8 mouse cellular contexts compared by ENCODE assay signal in the genomic region with DNA sequence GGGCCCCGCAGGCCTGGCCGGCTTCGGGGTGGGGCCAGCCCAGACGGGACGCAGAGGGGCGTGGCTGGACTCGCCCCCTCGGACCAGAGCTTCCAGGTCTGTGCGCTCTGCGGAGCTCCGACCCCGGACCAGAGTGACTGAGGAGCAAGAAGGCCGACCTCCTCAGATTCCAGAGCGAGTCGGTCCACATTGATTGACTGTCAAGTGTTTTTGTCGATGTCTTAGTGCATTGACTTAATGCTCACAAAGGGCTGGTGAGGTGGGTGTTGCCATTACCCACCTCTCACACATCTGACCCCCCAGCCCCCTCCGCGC. TPM values are rescaled to one million over a fixed set of nuclear protein-coding genes. Genes with fewer than 3 reads are reported as not detected.
DNase-seq lines count a peak whose midpoint lies in the region; ATAC-seq and TF ChIP-seq lines count a peak whose summit lies in the region.

Gene Klc2 (minus strand): TSS at position 177 of the 315 bp plus-strand sequence.

- no peaks in the 10 kb centered on the region for H3K9me3 ChIP-seq in midbrain, embryonic 16.5 days (replicated peaks; ENCODE audit: control insufficient read depth, low read length, poor library complexity, severe bottlenecking)

- H3K36me3 ChIP-seq in heart, adult 2 months (ENCODE audit: control insufficient read depth, insufficient read depth, low read length): no peaks in the 10 kb centered on the region
- H3K36me3 ChIP-seq in midbrain, embryonic 16.5 days (ENCODE audit: control insufficient read depth, insufficient read depth, low read length): peaks cover 3% of the 10 kb centered on the region; the same call in 1 of the 2 replicates

- peak within 1 kb of the TSS; percentile 72 for H3K9ac ChIP-seq in heart, adult 2 months (ENCODE audit: low read depth, low read length)
- peak within 1 kb of the TSS; percentile 98 for H3K9ac ChIP-seq in midbrain, embryonic 16.5 days (ENCODE audit: low read depth, low read length)

- peak within 1 kb of the TSS; percentile 77 for H3K27ac ChIP-seq in heart, adult 2 months
- H3K27ac ChIP-seq in midbrain, embryonic 16.5 days (ENCODE audit: low read length): peak within 1 kb of the TSS; percentile 91

- TF ChIP-seq CTCF in heart, adult 2 months (IDR thresholded peaks at IDR 0.05): no peak

- H3K79me2 ChIP-seq in heart, adult 2 months (replicated peaks; ENCODE audit: control insufficient read depth, insufficient read depth, low read length): no peaks in the 10 kb centered on the region

- H3K4me2 ChIP-seq in midbrain, embryonic 16.5 days (ENCODE audit: low read length): peak within 1 kb of the TSS; percentile 68

- no peak for TF ChIP-seq EP300 in heart, adult 2 months (IDR thresholded peaks at IDR 0.05; ENCODE audit: insufficient read depth, low read depth, low read length)

- ATAC-seq in midbrain, embryonic 16.5 days: no peak

- H3K4me1 ChIP-seq in heart, adult 2 months (ENCODE audit: control insufficient read depth, insufficient read depth, low read length): no peaks in the 10 kb centered on the region
- H3K4me1 ChIP-seq in midbrain, embryonic 16.5 days (ENCODE audit: control insufficient read depth, insufficient read depth, low read length): peaks cover 18% of the 10 kb centered on the region

- intact Hi-C loops in heart, adult 2 months (cut with DNase I): loop anchor here (2.0 kb wide), 1 partner anchor 20 kb away; no protein-coding TSS in a partner anchor

- H3K4me3 ChIP-seq in heart, adult 2 months: peak within 1 kb of the TSS; percentile 88
- H3K4me3 ChIP-seq in midbrain, embryonic 16.5 days (ENCODE audit: low read depth, low read length): peak within 1 kb of the TSS; percentile 88

- 2% methylated on average over 18 of the region's 18 CpGs for WGBS in heart, adult 2 months
- 2% methylated on average over 18 of the region's 18 CpGs for WGBS in midbrain, embryonic 16.5 days

- no peaks in the 10 kb centered on the region for H3K27me3 ChIP-seq in heart, adult 2 months (ENCODE audit: control insufficient read depth, insufficient read depth, low read length)
- H3K27me3 ChIP-seq in midbrain, embryonic 16.5 days (ENCODE audit: control insufficient read depth, insufficient read depth, low read depth, low read length): no peaks in the 10 kb centered on the region

- no peak for TF ChIP-seq POLR2A in heart, adult 2 months (IDR thresholded peaks at IDR 0.05; ENCODE audit: insufficient read depth, low read depth, low read length)

- DNase-seq in layer of hippocampus, adult 18-20 months (ENCODE audit: low spot score in 2 of 2): no peak
- DNase-seq in layer of hippocampus, adult 11-12 months (ENCODE audit: low spot score): no peak
- no peak for DNase-seq in adrenal gland, postnatal 4 days (ENCODE audit: low spot score in 2 of 2)
- DNase-seq in heart, adult 2 months: no peak
- no peak for DNase-seq in layer of hippocampus, postnatal 10 days (ENCODE audit: low spot score in 2 of 2)
- no peak for DNase-seq in urinary bladder, postnatal 25 days (ENCODE audit: low spot score)
- DNase-seq in ovary, postnatal 36 days (ENCODE audit: low spot score): no peak

RNA-seq across cellular contexts. Expression of gene Klc2, which starts in this region (rescaled TPM):
- total RNA-seq in layer of hippocampus, adult 18-20 months (2021): 100 to 1,000 TPM; 230 to 231 TPM
- 10 to 100 TPM; 39.5 to 45.3 TPM for total RNA-seq in adrenal gland, postnatal 4 days (2021)
- total RNA-seq in heart, adult 2 months (2021): 10 to 100 TPM; 49.0 to 50.6 TPM
- polyA plus RNA-seq in heart, adult 2 months (2012; rRNA removed): 56.7 and 57.4 TPM in 2 replicates
- total RNA-seq in layer of hippocampus, postnatal 10 days (2021): 100 to 1,000 TPM; 170 to 176 TPM
- 71.4 and 76.5 TPM in 2 replicates for polyA plus RNA-seq in midbrain, embryonic 16.5 days (2015; fragmentation: Nextera tagmentation; extraction: Ambion mirVana)
